Mouse (Mus musculus): ENCODE results near the gene Mta3. TPM values are rescaled to one million over a fixed set of nuclear protein-coding genes. Genes with fewer than 3 reads are reported as not detected.
A peak's percentile ranks its signal among the peaks of the same experiment; 100 is the strongest.
"Not testable (repeated sequence)": the region's sequence is repeated elsewhere in the genome, so short reads cannot be mapped to it uniquely, and the experiment has no call there.

The Mta3 gene
- total RNA-seq, 2 experiments from 2014 or later, result 98.9 to 103 TPM

DNA sequence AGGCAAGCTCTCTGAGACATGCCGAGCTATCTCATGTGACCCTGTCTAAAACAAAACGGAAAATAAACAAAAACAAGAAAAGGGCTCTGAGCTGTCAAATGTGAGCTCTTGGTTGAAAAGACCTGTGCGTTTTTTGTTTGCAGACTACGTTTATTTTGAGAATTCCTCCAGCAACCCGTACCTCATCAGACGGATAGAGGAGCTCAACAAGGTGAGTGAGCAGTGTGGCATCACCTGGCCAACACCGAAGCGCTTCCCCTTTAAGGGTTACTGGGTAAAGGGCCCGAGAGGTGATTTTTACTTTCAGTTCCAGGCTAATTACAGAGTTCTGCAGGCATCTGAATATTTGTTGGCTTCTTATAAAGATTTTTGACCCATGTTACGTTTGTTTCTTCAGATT is 2.3 kb downstream of the Mta3 start:
- no peak for DNase-seq (ENCODE audit: low spot score in 2 of 2)

GRCm38 (mm10) chr17:83708891-83709290 is 2.9 kb downstream of the Mta3 start:
- DNase-seq (ENCODE audit: low spot score in 2 of 2), result no peak

- DNase-seq (ENCODE audit: low spot score in 2 of 2), result not testable (repeated sequence)
These were observed 3.6 kb downstream of the Mta3 start for GRCm38 (mm10) chr17:83709517-83709916.

DNA sequence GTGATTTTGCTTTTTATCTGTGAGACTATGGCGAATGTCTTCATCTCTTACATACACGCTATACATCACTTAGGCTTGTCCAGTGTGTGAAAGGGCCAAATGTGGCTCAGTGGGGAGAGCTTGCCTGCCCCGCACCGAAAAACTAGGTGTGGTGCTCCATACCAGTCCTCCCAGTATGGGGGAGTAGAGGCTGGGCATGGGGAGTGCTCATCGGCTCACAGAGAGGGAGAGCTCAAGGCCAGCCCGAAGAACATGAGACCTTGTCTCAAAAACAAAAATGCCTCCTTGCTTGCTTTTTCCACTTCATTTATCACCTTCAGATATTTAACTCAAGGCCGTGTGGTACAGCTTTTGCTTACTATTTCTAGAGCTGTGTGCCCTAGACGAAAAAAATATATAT is 4.7 kb downstream of the Mta3 start:
- DNase-seq (ENCODE audit: low spot score in 2 of 2), result no peak

- peak in 1 of 2 experiments; percentile 23 for DNase-seq (ENCODE audit: low spot score in 2 of 2)
These were observed 6.4 kb downstream of the Mta3 start for GRCm38 (mm10) chr17:83712341-83712740.

DNA sequence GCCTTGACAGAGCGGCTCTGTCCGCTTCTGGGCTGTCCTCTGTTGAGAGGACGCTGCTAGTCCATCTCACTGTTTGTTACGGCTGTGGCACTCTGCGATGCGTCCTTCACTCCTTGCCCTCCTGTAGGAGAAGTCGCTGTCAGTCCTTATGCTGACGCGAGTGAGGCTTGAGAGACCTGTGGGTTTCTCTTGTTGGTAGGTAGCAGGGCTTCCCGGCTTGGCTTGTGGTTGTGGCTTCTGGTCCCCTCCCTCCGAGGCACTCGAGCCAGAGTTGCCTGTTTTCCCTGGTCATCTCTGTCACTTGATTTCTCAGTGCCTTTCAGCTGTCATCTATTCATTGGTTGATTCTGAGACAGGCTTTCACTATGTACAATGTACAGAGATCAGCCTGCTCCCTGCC is 14.5 kb downstream of the Mta3 start:
- no peak for DNase-seq (ENCODE audit: low spot score in 2 of 2)

GRCm38 (mm10) chr17:83721157-83721556 is 15.2 kb downstream of the Mta3 start:
- DNase-seq (ENCODE audit: low spot score in 2 of 2), result no peak

GRCm38 (mm10) chr17:83723064-83723463 is 17.1 kb downstream of the Mta3 start:
- DNase-seq (ENCODE audit: low spot score in 2 of 2), result no peak

- DNase-seq (ENCODE audit: low spot score in 2 of 2), result no peak
These were observed 20.5 kb downstream of the Mta3 start for GRCm38 (mm10) chr17:83726496-83726895.

GRCm38 (mm10) chr17:83727707-83728106 is 21.7 kb downstream of the Mta3 start:
- DNase-seq (ENCODE audit: low spot score in 2 of 2), result no peak

- DNase-seq (ENCODE audit: low spot score in 2 of 2), result no peak
These were observed 23.1 kb downstream of the Mta3 start for GRCm38 (mm10) chr17:83729029-83729428.

GRCm38 (mm10) chr17:83730123-83730522 is 24.2 kb downstream of the Mta3 start:
- DNase-seq (ENCODE audit: low spot score in 2 of 2), result no peak

DNA sequence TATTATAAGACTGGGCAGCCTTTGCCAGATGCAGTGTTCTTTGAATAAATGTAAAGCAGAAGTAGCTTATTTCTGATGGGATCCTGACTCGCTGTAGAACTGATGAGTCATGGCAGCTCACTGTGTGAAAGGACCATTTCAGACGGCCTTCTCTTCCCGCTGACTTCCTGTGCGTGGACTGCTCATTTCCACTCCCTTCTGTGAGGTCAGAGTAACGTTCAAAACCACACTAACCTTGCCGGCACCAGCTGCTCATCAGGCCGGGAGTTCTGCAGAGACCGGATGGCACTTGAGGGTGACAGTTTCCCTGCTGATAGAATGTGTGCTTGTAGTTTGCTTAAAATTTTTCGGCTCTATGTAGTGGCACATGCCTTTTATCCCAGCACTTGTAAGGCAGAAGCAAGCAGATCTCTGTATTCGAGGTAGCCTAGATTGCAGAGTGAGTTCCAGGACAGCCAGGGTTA is 26.2 kb downstream of the Mta3 start:
- peak; percentile 27 to 41 for DNase-seq (ENCODE audit: low spot score in 2 of 2)

- DNase-seq (ENCODE audit: low spot score in 2 of 2), result peak in 1 of 2 experiments; percentile 52
These were observed 26.8 kb downstream of the Mta3 start for GRCm38 (mm10) chr17:83732801-83733200.

DNA sequence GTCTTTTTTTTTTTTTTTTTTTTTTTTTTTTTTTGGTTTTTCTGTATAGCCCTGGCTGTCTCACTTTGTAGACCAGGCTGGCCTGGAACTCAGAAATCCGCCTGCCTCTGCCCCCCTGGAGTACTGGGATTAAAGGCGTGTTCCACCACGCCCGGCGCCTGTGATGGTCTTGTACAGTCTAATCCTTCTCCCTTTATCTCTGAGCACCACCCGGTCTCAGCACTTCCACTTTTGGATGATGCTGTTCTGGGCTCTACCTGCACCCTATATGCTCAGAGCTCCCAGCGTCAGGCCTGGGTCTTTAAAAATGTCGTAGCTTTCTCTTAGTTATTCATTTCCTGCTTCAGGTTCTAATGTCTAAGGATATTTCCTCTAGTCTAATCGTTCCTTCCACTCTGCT is 30.7 kb downstream of the Mta3 start:
- no peak for DNase-seq (ENCODE audit: low spot score in 2 of 2)

- DNase-seq (ENCODE audit: low spot score in 2 of 2), result no peak
These were observed 31.8 kb downstream of the Mta3 start for GRCm38 (mm10) chr17:83737775-83738174.

- no peak for DNase-seq (ENCODE audit: low spot score in 2 of 2)
These were observed 34.2 kb downstream of the Mta3 start for GRCm38 (mm10) chr17:83740135-83740676.

- DNase-seq (ENCODE audit: low spot score in 2 of 2), result no peak
These were observed 35.3 kb downstream of the Mta3 start for GRCm38 (mm10) chr17:83741243-83741642.

GRCm38 (mm10) chr17:83744231-83744824 is 38.4 kb downstream of the Mta3 start:
- no peak for DNase-seq (ENCODE audit: low spot score in 2 of 2)

GRCm38 (mm10) chr17:83747405-83748160 is 41.6 kb downstream of the Mta3 start:
- DNase-seq (ENCODE audit: low spot score in 2 of 2), result no peak

DNA sequence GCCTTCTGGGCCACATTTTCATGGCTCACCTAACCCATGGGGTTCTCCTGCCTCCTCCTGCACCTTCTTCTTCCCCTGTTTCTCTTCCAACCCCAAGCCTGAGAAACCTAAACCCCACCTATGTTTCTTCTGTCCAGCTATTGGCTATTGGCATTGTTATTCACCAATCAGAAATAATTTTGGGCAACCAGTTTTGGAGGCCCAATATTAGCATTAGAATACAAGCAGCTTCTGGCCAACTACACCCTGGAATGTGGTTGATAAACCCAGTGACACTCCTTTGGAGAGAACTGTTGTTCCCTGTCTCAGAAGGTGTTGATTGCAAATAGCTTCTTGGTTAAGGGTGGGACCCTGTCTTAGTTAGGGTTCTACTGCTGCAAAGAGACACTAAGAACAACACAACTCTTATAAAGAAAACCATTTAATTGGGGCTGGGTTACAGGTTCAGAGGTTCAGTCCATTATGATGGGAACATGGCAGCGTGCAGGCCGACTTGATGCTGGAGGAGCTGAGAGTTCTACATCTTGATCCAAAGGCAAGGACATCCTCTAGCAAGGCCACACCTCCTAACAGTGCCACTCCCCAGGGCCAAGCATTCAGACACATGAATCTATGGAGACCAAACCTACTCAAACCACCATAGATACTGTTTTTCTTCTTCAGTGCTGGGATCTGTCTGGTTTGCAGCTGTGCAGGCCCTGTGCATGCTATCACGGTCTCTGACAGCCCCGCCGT is 44.4 kb downstream of the Mta3 start:
- DNase-seq (ENCODE audit: low spot score in 2 of 2), result no peak
